Mouse (Mus musculus): ENCODE results near the gene Zmiz1. TPM values are rescaled to one million over a fixed set of nuclear protein-coding genes. Genes with fewer than 3 reads are reported as not detected.

Gene Zmiz1
- total RNA-seq, 2 experiments from 2014 or later = 88.1 to 94.5 TPM

- no peak for DNase-seq
Measured at GRCm38 (mm10) chr14:25456666-25457433, 2.1 kb upstream of the Zmiz1 start.

GRCm38 (mm10) chr14:25457434-25457957, 1.5 kb upstream of the Zmiz1 start:
- peak; percentile 92 to 95 for DNase-seq

- DNase-seq = peak; percentile 40 to 47
Measured at GRCm38 (mm10) chr14:25458111-25459015, 622 bp upstream of the Zmiz1 start.

GRCm38 (mm10) chr14:25459394-25459997, 511 bp downstream of the Zmiz1 start:
- peak in 1 of 2 experiments; percentile 72 for DNase-seq

- peak in 1 of 2 experiments; percentile 42 for DNase-seq
Measured at GRCm38 (mm10) chr14:25459998-25460800, 1.2 kb downstream of the Zmiz1 start.

- peak; percentile 72 to 77 for DNase-seq
Measured at GRCm38 (mm10) chr14:25460801-25461675, 2.1 kb downstream of the Zmiz1 start.

- no peak for DNase-seq
Measured at GRCm38 (mm10) chr14:25461676-25462385, 2.8 kb downstream of the Zmiz1 start.

- no peak for DNase-seq
Measured at GRCm38 (mm10) chr14:25462975-25463374, 4.0 kb downstream of the Zmiz1 start.

- DNase-seq = no peak
Measured at GRCm38 (mm10) chr14:25463919-25464318, 4.9 kb downstream of the Zmiz1 start.

GRCm38 (mm10) chr14:25464611-25465307, 5.8 kb downstream of the Zmiz1 start:
- DNase-seq = no peak

GRCm38 (mm10) chr14:25466361-25466760, 7.4 kb downstream of the Zmiz1 start:
- no peak for DNase-seq

- DNase-seq = no peak
Measured at GRCm38 (mm10) chr14:25467911-25468668, 9.1 kb downstream of the Zmiz1 start.

GRCm38 (mm10) chr14:25468891-25469529, 10.0 kb downstream of the Zmiz1 start:
- DNase-seq = no peak

GRCm38 (mm10) chr14:25470224-25470805, 11.3 kb downstream of the Zmiz1 start:
- DNase-seq = no peak

- no peak for DNase-seq
Measured at GRCm38 (mm10) chr14:25471035-25471434, 12.1 kb downstream of the Zmiz1 start.

GRCm38 (mm10) chr14:25472096-25472861, 13.3 kb downstream of the Zmiz1 start:
- DNase-seq = no peak
